Mouse (Mus musculus) bone marrow macrophage, adult 2 months (primary cell): ENCODE data around the gene Hsd17b12. TPM values are rescaled to one million over a fixed set of nuclear protein-coding genes. Genes with fewer than 3 reads are reported as not detected.
A peak's percentile ranks its signal among the peaks of the same experiment; 100 is the strongest.

Experiments used
- H3K27ac ChIP-seq: 2 replicates; pipeline ENCODE4 v1.5.1; 2012; ENCODE audit warnings: low read depth, low read length; ENCODE audit not compliant: insufficient read depth
- H3K4me1 ChIP-seq: 2 replicates; pipeline ENCODE4 v1.6.1; 2012; ENCODE audit warnings: low read length; ENCODE audit not compliant: control insufficient read depth, insufficient read depth
- H3K4me3 ChIP-seq: 2 replicates; pipeline ENCODE4 v1.5.1; 2012; ENCODE audit warnings: mild to moderate bottlenecking, low read length, moderate library complexity; ENCODE audit not compliant: insufficient read depth
- CTCF ChIP-seq: IDR thresholded peaks from 2 replicates; pipeline ENCODE4 v1.5.1; 2012; ENCODE audit warnings: low read depth, mild to moderate bottlenecking, low read length, moderate library complexity
- POLR2A ChIP-seq: IDR thresholded peaks from 2 replicates; pipeline ENCODE4 v1.6.1; 2012; ENCODE audit warnings: mild to moderate bottlenecking, low read depth, low read length, borderline replicate concordance
- polyA plus RNA-seq: library from polyadenylated mRNA; stranded (reverse); fragments of >200 nt; gene quantifications from 2 replicates; pipeline ENCODE4 v1.2.4, GENCODE M21; 2012; ENCODE audit not compliant: missing spikeins, insufficient read depth, insufficient read length

The Hsd17b12 gene
- polyA plus RNA-seq, 1 experiment: 84.2 TPM

DNA sequence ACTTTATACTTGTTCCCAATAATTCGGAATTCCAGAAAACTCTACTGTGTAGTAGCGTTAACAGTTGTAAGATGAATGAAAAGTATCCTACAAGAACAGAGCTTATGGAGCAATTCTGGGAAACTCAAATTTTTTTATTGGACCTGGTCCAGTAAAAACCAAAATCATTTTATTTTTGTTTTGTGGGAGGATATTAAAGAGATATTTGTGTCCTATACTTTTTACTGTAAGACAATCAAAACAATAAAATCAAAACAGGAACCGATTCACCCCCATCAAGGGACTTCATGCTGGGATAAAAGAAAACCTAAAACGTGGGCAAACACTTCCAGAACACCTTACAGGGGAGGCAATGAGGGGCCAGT lies 738 bp upstream of the Hsd17b12 start:
- Histone ChIP-seq H3K4me3 (peak overlapping the region; percentile 46), H3K27ac (peak overlapping the region; percentile 76), H3K4me1 (peaks cover 20% of the 10 kb centered on the region)
- TF ChIP-seq POLR2A: no peak
- TF ChIP-seq CTCF: no peak

GRCm38 (mm10) chr2:94157051-94157450 lies 713 bp downstream of the Hsd17b12 start:
- peak overlapping the region; percentile 80 for H3K27ac ChIP-seq
- H3K4me1 ChIP-seq: peaks cover 24% of the 10 kb centered on the region
- H3K4me3 ChIP-seq: peak overlapping the region; percentile 73
- TF ChIP-seq POLR2A: no peak
- no peak for TF ChIP-seq CTCF

DNA sequence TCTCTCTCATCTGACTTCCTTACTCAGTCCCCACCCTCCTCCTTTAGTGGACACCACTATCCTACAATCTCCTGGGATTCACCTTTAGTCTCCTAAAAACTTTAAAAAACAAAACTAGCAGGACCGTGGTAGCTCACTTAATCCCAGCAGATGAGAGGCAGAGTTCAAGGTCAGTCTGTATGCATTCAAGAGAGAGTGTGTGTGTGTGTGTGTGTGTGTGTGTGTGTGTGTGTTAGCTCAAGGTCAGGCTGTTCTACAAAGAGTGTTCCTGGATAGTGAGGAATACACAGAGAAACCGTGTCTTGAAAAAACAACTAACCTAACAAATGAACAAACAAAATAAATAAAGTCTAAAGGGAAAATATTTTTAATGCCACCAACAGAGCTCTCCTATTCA lies 12.6 kb downstream of the Hsd17b12 start:
- Histone ChIP-seq H3K4me1 (peaks cover 45% of the 10 kb centered on the region), H3K27ac (peak overlapping the region; percentile 93), H3K4me3 (peak overlapping the region; percentile 46; the same call in 1 of the 2 replicates)
- no peak for TF ChIP-seq CTCF
- TF ChIP-seq POLR2A: no peak

GRCm38 (mm10) chr2:94144520-94145145 lies 13.1 kb downstream of the Hsd17b12 start:
- TF ChIP-seq POLR2A: no peak
- no peak for TF ChIP-seq CTCF
- peaks cover 44% of the 10 kb centered on the region for H3K4me1 ChIP-seq
- H3K27ac ChIP-seq: peak overlapping the region; percentile 93
- H3K4me3 ChIP-seq: peak overlapping the region; percentile 46

- no peak overlapping the region for H3K4me3 ChIP-seq
- TF ChIP-seq POLR2A (no peak), CTCF (no peak)
- H3K27ac ChIP-seq: no peak overlapping the region
- peaks cover 39% of the 10 kb centered on the region for H3K4me1 ChIP-seq
Observed at GRCm38 (mm10) chr2:94141293-94141692, 16.5 kb downstream of the Hsd17b12 start.

GRCm38 (mm10) chr2:94138469-94139390 lies 19.0 kb downstream of the Hsd17b12 start:
- TF ChIP-seq POLR2A: no peak
- H3K27ac ChIP-seq: no peak overlapping the region
- peaks cover 30% of the 10 kb centered on the region for H3K4me1 ChIP-seq
- no peak overlapping the region for H3K4me3 ChIP-seq

DNA sequence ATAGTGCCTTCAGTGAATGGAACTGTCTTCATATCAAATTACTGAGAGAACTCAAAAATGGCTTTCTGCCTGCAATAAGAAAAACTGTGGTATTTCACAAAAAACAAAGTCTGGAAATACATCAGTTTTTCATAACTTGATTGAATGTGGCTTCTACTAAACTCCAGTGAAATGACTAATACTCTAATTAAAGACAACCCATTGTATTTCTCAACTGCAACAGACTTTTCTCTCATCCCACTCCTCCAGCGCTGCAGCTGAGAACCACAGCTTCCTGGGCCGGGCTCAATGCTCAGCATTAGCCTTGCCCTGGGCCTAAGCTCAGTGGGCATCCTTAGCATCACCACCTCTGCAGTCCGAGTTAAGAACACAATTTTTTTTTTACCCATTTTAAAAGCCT lies 20.9 kb downstream of the Hsd17b12 start:
- H3K4me3 ChIP-seq: no peak overlapping the region
- peaks cover 21% of the 10 kb centered on the region for H3K4me1 ChIP-seq
- no peak overlapping the region for H3K27ac ChIP-seq
- TF ChIP-seq POLR2A (no peak), CTCF (no peak)

GRCm38 (mm10) chr2:94128496-94128895 lies 29.3 kb downstream of the Hsd17b12 start:
- peaks cover 5% of the 10 kb centered on the region; the same call in 1 of the 2 replicates for H3K4me1 ChIP-seq
- TF ChIP-seq CTCF (no peak), POLR2A (no peak)
- H3K4me3 ChIP-seq: no peak overlapping the region
- H3K27ac ChIP-seq: no peak overlapping the region

- H3K4me1 ChIP-seq: peaks cover 18% of the 10 kb centered on the region
- H3K27ac ChIP-seq: no peak overlapping the region
- TF ChIP-seq POLR2A (no peak), CTCF (no peak)
- no peak overlapping the region for H3K4me3 ChIP-seq
Observed at GRCm38 (mm10) chr2:94122182-94123041, 35.4 kb downstream of the Hsd17b12 start.
